Mouse (Mus musculus) frontal cortex, postnatal 36 days (tissue): ENCODE results near the gene Jup.
A peak's percentile ranks its signal among the peaks of the same experiment; 100 is the strongest.

Experiments used
- DNase-seq, 2 experiments: peaks; one replicate each; pipeline ENCODE4 v3.0.0; 2022; ENCODE audit warnings: low spot score in 2 of 2

The Jup gene

DNA sequence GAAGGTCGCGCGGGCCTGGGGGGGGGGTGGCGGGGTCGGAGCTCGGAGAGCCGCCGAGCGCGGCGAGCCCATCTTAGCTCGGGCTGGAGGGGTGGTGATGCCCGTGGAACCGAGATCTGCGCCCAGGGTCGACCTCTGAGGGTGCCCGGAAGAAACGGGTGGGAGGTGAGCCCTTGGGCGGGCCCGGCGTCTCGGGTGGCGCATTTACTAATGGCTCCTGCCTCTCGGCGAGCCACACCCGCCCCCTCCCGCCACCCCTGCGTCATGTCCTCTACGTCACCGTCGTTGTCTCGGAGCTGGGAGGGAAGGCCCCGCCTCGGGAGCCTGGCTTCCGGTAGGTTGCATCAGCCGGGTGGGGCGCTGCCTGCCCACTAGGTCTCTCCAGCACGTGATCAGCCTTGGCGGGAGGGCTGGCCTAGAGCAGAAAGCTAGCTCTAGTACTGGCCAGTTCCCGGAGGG lies 77.4 kb downstream of the Jup start:
- DNase-seq, result peak; percentile 87 to 93

DNA sequence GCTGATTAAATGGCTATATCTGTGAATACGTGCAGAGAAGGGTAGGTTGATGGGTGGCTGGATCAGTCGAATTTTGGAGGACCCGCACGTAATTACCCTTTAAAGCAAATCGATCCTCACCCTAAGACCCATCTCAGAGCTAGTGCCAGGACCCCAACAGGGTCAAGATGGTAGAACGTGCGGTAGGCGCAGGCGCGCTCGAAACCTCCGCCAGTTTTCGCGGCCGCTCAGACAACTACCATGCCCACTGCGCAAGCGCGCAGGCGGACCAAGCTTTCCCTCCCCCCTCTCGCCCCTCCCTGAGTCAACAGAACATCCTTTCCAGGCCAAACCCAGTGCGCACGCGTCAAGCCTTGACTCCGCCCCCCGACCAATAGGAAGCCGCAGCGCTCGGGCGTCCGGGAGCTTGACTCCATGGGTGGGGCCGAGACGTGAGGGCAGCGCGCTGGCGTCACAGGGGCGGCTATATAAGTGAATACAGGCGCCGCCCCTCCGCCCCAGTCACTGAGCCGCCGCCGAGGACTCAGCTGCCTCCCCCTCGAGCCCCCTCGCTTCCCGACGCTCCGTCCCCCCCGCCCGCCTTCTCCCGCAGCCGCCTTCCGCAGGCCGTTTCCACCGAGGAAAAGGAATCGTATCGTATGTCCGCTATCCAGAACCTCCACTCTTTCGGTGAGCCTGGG lies 77.9 kb downstream of the Jup start, which contains the start of gene Eif1:
Gene Eif1 (plus strand): TSS at position 394 of the 680 bp plus-strand sequence.
- DNase-seq, result peak; percentile 99 to 100
